Mouse (Mus musculus) left cerebral cortex, postnatal 10 days (tissue): Measurements from ENCODE around the gene Plxna2. TPM values are rescaled to one million over a fixed set of nuclear protein-coding genes. Genes with fewer than 3 reads are reported as not detected.

Source experiments
- DNase-seq, 2 experiments: peaks; one replicate each; pipeline ENCODE4 v3.0.0; 2021 to 2022; ENCODE audit warnings: low spot score in 2 of 2, mixed read lengths in 1 of 2; ENCODE audit errors: extremely low spot score in 1 of 2
- intact Hi-C: fragments of 180-260 bp; cut with DNase I; formaldehyde crosslinking; loops from one replicate; pipeline ENCODE4 v1.15.1; 2025
- total RNA-seq, 2 experiments: library from RNA; stranded (reverse); gene quantifications; 2 replicates each; pipeline ENCODE4 v1.2.3; 2021

Plxna2 gene
- total RNA-seq, 2 experiments from 2014 or later, result 97.9 to 99.8 TPM

DNA sequence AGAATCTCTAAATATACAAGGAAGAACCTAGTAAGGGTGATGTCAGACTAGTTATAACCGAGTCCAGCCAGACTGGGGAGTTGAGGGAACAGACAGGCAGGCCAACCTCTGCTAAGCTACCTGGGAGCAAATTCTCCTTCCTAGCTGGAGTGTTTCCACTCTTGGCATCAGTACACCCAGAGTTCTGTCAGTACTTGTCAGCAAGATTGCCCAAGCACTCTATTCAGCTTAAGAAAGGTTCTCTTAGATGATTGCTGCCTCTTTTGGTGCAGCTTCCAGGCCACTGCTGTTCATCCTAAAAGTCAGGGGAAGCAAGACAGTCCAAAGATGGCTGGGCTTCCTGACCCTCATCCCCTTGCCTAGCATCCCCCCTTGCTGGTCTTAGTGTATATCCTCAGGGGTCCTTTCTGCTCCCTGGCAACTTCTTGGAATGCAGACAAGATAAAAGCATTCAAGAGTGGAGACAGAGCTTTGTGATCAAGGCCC lies 24.3 kb downstream of the Plxna2 start:
- no peak for DNase-seq
- intact Hi-C loops, result no loop called here

DNA sequence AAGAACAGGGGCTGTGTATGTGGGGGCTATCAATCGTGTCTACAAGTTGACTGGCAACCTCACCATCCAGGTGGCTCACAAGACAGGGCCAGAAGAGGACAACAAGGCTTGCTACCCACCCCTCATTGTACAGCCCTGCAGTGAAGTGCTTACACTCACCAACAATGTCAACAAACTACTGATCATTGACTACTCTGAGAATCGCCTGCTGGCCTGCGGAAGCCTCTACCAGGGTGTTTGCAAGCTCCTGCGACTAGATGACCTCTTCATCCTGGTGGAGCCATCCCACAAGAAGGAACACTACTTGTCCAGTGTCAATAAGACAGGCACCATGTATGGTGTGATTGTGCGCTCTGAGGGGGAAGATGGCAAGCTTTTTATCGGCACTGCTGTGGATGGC lies 25.9 kb downstream of the Plxna2 start:
- intact Hi-C loops, result no loop called here
- no peak for DNase-seq

DNA sequence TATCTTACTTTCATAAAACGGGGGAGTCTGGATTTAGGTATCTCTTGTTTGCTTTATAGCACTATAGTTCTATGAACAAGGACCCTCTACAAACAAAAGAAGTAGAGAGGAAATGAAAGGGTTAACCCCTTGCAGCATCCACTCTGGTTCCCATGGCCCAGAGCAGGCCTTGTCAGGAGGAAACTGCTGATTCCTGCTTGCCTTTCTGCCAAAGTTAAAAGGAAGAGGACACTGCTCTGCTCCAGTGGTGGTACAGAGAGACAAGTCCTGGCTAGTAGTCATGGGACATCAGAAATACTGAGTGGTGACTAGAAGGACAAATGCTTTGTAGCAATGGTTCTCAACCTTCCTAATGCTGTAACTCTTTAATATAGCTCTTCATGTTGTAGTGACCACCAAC lies 27.9 kb downstream of the Plxna2 start:
- no peak for DNase-seq
- intact Hi-C loops, result no loop called here

DNA sequence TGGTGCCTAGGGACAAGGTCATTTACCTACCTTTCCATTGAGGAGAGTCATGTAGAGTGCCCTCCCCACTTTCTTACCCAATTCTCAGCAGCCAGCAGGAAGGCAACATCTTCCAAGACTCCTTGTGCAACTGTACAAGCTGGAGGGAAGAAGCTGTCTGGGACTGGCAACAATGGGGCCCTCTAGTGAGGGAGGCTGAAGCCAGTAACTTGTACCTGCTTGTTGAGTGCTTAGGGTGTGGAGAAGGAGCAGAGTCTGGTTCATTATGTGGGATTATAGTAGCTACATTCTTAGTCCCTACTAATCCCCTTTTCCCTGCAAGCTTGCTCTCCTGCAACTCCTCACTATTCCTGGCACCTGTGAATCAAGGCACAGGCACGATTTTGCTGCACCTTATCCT lies 32.1 kb downstream of the Plxna2 start:
- DNase-seq, result no peak
- intact Hi-C loops, result no loop called here

DNA sequence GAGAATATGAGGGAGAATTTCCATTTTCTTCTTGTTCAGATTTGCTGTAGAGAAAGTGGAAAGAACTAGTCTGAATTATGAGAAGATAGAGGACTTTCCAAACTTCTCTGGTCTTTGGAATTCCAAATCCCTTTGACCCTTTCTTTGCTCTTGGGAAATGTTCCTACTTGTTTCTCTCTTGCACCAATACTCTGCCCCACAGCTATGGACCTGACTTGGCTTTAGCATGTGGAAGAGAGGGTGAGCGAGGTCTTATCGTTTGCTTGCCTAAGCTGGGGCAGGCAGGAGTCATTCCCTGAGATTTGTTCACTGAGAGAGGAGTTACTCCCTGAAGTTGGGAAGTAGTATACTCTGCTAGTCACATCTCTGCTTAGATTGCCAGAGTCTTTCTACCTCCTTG lies 32.5 kb downstream of the Plxna2 start:
- no peak for DNase-seq
- intact Hi-C loops, result no loop called here

DNA sequence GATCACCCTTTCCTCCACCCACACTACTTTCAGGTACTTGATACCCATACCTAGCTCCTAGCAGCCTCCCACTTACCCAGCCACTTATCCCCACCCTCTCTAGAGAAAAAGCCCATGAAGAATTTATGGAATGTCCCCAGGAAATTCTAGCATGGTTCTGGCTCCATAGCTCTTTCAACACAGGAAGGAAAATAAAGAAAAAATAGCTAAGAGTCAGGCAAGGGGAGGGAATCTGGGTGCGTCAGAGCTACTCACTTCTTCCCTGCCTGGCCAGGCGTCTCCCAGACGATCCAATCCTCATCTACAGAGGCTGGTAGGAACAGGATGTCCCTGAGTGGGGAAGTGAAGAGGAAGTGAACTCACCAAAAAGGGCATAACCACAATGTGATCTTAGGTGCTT lies 34.0 kb downstream of the Plxna2 start:
- intact Hi-C loops, result no loop called here
- peak in 1 of 2 experiments; percentile 46 for DNase-seq

DNA sequence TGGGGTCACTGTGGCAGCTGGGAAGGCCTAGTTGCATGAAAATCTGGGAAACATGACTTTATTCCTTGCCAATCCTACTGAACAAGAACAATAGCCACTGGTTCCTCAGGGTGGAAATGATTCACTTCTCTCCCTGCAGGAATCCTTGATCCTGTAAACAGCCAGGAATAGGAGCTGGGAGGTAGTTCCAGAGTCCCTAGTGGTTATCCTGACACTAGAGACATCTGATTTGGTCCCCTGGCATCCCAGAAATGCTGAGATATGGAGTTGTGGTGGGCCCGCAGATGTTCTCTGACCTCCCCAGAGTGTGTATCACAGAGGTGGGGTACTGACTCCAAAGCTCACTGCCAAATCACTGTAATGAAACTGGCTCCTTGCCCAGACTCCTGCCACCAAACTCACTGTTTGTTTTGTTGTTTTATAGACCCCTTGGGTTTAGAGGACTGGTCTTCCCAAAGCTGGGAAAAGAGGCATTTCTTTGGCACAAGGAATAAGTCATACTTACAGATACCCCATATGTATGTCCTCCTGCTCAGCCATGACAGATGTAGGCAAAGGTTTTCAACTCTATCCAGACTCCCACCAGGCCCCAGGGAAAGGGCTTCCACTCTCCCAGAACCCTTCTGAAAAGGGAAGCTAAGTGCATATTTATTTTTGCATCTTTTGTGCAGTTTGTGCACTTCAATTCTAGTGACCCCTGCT lies 40.6 kb downstream of the Plxna2 start:
- DNase-seq, result no peak
- intact Hi-C loops, result no loop called here

DNA sequence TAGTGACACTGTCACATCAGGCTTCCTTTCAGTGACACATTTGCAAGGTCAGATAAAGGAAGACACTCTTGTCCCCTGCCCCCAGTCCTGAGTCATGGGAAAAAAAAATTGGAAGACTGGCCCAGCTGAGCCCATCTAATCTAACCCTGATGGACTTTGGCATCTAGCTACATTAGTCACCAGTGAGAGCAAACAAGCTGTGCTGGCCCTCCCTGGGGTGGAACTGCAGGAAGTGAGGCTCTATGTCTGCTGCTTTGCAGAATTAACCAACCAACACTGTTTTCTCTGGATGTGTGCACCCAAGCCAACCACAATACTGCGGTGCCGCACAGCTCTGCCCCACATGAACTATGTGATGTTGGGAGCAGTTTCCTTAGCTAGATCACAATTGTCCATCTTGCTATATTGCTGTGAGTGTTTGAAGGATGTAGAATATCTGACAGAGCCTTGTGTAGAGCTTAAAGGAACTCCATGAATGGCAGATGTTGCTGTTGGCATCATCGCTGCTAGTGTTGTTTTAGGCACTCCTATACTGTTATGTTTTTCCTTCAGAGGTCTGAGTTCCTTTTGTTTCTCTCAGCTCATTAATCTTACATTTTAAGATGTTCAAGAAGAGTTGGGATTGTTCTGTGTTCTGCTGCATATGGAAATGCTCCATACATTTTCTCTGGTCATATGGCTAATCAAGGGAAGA lies 42.6 kb downstream of the Plxna2 start:
- intact Hi-C loops, result no loop called here
- DNase-seq, result no peak

DNA sequence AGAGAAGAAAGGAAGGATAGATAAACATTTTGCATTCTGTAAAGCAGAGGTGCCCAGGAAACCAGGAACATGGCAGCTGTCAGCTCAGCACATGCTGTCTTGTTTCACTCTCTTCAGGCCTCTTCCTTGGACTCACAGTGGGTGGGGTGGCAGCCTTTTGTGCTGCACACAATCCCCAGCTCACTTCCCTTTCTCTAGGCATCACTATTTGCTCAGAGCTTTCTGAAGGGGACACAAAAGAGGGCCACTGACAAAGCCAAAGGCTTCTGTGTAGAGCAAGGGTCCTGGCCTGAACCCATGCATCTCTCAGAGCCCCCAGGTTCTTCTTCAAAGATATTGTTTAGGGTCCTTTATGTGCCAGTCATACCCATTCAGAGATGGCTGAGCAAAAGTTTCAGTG lies 45.0 kb downstream of the Plxna2 start:
- no peak for DNase-seq
- intact Hi-C loops, result no loop called here

DNA sequence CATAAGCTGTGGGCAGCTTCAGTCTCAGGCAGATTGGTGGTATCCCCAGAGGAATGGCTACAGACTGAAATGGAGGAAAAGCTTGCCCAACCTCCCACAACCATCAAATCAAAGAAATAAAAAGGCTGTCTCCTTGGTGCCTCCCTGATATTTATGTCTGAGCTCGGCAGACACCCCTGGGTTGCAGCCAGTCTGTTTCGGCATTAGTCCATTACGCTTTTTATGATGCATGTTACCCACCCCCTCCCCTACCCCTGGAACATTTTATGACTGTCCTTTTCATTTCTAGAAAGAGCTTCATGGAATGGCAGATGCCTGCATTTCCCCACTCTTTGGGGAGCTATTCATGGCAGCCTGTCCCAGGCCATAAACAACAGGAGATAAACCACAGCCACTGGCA lies 47.7 kb downstream of the Plxna2 start:
- intact Hi-C loops, result no loop called here
- DNase-seq, result no peak

DNA sequence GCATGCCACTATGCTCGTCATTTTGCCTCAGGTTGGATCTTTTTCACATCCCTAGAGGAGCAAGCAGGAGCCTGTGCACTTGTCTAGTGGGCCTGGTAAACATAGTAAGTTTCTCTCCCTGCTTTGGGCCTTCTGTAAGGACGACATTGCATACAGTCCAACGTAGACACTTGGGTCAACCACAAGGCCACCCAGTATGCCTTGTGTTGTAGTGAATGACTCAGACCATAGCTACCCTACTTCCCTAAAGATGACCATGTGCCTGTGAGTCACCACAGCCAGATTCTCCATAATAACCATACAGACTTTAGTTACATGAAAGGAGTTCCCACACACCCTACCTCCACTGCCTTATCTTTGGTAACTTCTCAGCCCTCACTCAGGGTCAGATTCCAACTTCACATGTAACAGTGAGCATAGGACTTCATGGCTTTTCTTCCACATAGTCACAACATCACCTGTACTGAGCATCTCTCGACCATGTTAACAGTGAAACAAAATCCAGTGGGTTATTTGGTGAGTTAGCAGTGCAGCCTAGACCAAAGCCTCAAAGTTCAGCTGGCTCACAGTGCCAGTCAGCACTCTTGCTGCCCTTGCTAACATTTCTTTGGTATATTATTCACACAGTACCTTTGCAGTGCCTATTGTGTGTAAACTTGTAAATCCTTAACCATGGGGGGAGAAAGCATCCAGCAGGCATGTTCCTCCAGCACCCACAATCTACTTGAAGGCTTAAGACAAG lies 53.9 kb downstream of the Plxna2 start:
- intact Hi-C loops, result no loop called here
- DNase-seq, result no peak

DNA sequence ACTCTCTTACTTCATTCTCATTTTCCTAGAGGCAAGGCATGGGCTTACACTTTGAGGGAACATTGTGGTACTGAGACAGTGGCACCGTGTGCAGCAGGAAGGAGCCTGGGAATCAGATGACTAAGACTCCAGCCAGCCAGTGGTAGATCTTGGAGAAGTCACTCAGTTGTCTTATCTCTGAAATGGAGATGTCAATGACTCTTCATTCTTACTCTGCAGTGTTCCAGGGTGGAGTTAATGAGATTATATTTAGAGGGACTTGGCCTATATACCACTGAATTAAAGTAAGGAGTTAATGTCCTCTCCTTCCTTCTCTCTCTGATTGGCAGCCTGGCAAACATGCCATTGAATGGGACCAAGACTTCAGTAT lies 54.5 kb downstream of the Plxna2 start:
- DNase-seq, result no peak
- intact Hi-C loops, result no loop called here

DNA sequence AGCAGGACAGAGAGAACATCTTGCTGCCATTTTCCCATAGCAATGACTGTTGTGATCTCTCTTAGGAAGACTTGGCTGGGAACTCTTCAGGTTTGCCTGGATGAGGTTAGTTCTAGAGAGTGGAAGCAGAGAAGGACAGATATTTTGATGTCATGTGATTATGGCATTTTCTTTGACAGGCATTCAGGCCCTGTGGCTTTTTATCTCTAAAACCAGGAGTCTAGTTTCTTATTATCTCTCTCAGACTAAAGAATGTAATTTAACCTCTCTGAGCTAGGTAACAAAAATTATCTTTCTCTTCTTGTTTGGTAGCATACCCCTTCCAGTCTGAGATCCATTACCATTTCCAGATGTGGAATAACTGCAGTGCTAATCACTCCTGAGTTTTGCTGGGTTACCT lies 55.2 kb downstream of the Plxna2 start:
- DNase-seq, result no peak
- intact Hi-C loops, result no loop called here

DNA sequence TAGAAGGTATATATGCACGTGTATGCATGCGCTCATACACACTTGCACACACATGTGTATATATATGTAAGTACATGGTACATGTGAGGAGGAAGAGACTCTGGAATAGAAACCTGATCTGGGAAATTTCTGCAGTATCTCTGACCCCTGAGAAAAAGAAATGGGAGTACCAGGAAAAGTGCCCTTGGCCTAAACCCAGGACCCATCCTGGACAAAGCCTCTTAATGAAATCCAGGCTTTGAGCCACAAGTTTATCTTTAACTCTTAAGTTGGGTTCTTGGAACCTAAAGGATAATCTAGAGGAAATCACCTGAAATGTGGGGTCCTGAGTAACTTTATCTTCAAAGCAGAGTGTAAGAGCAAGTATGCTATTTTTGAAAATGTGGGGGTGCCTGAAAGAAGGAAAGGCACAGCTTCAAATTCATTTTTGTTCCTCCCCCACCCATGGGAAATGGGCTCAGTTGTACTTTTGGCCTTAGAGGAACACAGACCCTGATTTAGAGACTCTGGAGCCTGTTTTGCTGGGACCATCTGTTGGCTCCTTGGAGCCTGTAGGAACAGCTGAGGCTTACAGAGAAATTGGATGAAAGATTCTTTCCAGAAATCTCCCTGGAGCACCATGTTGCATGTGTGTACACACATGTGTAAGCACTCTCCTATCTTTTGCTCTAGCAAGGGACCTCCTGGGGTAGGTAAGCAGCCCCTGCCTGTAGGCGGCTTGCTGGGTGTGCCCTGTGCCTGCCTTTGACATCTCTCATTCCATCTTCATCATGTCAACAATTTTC lies 57.3 kb downstream of the Plxna2 start:
- peak in 1 of 2 experiments; percentile 33 for DNase-seq
- intact Hi-C loops, result no loop called here

DNA sequence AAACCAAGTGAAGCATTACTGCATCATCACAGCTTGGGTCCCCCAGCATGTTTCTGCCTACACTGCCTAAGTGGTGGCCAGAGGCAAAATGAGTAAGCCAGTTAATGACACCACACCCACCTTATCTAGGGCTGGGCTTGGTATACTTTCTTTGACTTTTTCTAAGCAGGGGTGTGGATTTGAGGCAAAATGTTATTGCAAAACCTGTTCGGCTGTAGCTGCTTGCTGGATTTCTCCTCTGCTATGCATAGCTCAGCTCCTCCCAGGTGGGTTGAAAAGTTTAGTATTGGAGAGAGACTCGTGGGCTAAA lies 57.8 kb downstream of the Plxna2 start:
- no peak for DNase-seq
- intact Hi-C loops, result no loop called here

DNA sequence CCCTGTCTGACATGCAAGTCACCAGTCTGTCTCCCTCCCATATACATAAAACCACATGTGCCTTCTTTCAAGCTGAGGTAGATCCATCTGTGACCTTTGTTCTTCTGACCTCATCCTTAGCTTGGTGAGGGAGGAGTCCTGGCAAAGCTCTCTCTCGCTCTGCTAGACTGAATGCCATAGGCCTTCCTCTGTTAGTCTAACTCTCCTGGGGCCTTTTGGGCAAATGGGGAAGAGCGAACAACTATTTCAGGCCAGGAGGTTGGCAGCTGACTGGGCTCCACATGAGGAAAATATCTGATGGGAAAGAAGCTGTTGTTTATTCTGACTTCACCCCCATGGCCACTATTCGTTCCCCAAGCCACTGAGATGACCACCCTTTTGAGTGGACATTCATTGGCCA lies 59.9 kb downstream of the Plxna2 start:
- intact Hi-C loops, result no loop called here
- DNase-seq, result no peak

DNA sequence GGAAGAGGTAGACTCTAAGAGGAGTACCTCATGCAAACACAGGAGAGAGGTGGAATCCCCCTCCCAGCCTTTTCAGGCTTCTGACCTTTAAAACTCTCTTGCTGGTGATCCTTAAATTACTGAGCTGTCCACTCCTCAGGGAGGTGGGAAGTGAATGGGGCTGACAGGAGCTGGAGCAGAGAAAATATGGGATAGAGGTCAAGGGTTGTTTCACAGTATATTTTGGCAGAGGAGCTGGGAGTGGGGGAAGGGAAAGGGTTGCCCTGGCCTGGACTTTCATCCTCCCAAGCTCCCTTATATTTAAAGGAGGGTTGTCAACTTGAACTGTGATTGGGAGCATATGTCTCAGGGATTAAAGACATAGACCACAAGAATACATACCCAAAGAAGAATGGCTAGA lies 61.1 kb downstream of the Plxna2 start:
- intact Hi-C loops, result no loop called here
- DNase-seq, result no peak

DNA sequence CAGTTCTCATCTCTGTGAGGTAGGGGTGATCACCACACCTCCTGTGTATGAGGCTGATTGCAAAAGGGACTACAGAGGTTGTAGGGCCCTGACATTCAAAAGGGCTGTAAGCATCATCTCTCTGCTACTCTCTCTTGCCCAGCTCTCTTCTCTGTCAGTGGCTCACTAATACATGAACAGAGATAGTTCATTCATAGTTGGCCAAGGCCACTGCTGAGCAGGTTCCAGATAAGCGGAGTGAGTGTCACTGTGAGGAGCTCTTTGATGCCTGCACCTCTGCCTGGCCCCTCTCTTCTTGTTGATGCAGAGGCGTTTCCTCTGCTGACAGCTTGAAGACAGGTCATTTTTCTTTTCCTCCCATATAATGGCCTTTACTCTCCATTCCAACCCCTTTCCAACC lies 62.1 kb downstream of the Plxna2 start:
- intact Hi-C loops, result no loop called here
- no peak for DNase-seq

DNA sequence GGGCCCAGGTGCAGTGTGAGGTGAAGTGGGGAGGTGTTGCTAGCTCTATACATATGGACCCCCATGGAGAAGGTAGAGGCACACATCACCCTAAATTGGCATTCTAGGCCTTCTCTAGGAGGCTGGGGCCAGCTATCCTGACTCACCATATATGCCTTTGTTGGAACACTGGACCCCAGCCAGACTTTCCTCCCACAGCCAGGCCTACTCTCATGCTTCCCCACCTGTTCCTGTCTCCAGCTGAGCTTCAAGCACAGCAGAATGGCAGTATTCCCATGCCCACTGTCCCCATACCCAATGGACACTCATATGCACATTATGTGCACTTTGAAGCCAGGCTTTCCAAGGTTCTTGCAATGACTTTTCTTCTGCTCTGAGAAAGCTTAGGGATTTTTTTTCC lies 64.0 kb downstream of the Plxna2 start:
- peak; percentile 41 to 74 for DNase-seq
- intact Hi-C loops, result no loop called here

DNA sequence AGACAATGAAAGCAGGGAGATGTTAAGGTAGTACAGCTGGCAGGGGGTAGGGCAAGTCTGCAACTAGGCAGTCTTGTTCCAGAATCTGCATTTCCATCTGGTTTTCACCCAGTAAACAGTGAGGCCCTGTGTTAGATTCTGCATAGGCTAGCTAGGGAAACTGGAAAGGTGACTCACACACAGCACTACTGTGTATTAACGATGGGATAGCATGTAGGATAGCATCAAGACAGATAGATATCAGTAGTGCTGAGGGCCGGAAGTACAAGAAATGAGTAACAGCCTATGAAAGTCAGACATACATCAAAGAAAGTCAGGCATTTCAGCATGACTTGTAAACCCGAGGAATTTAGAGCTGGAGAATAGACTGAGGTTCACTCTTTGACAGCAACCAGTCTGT lies 65.1 kb downstream of the Plxna2 start:
- intact Hi-C loops, result no loop called here
- no peak for DNase-seq
